Mouse (Mus musculus) kidney, postnatal 10 days (tissue): ENCODE results near the gene Ptprd.

Experiments used
- DNase-seq: peaks from one replicate; pipeline ENCODE4 v3.0.0; 2021; ENCODE audit warnings: mixed read lengths

Ptprd gene

GRCm38 (mm10) chr4:76583025-76583424, 1628.7 kb downstream of the Ptprd start:
- no peak for DNase-seq

GRCm38 (mm10) chr4:76566006-76566405, 1645.8 kb downstream of the Ptprd start:
- DNase-seq = no peak

GRCm38 (mm10) chr4:76541769-76542168, 1670.0 kb downstream of the Ptprd start:
- no peak for DNase-seq

- DNase-seq = no peak
Observed at GRCm38 (mm10) chr4:76532926-76533325, 1678.8 kb downstream of the Ptprd start.

GRCm38 (mm10) chr4:76525281-76525680, 1686.5 kb downstream of the Ptprd start:
- DNase-seq = no peak

- no peak for DNase-seq
Observed at GRCm38 (mm10) chr4:76503279-76503601, 1708.5 kb downstream of the Ptprd start.

- DNase-seq = no peak
Observed at GRCm38 (mm10) chr4:76502575-76503278, 1709.0 kb downstream of the Ptprd start.

GRCm38 (mm10) chr4:76485848-76486247, 1725.9 kb downstream of the Ptprd start:
- no peak for DNase-seq

GRCm38 (mm10) chr4:76468366-76469100, 1743.2 kb downstream of the Ptprd start:
- no peak for DNase-seq

- no peak for DNase-seq
Observed at GRCm38 (mm10) chr4:76464682-76465081, 1747.1 kb downstream of the Ptprd start.

GRCm38 (mm10) chr4:76461336-76461735, 1750.4 kb downstream of the Ptprd start:
- DNase-seq = no peak

GRCm38 (mm10) chr4:76460556-76460955, 1751.2 kb downstream of the Ptprd start:
- DNase-seq = no peak

- DNase-seq = no peak
Observed at GRCm38 (mm10) chr4:76459621-76460020, 1752.1 kb downstream of the Ptprd start.

GRCm38 (mm10) chr4:76452286-76452685, 1759.5 kb downstream of the Ptprd start:
- no peak for DNase-seq

- DNase-seq = peak; percentile 55
Observed at GRCm38 (mm10) chr4:76451019-76451552, 1760.7 kb downstream of the Ptprd start.

- DNase-seq = peak; percentile 76
Observed at GRCm38 (mm10) chr4:76450351-76451018, 1761.3 kb downstream of the Ptprd start.

GRCm38 (mm10) chr4:76449466-76450350, 1762.1 kb downstream of the Ptprd start:
- peak; percentile 84 for DNase-seq

- no peak for DNase-seq
Observed at GRCm38 (mm10) chr4:76448678-76449465, 1762.9 kb downstream of the Ptprd start.

GRCm38 (mm10) chr4:76447396-76447795, 1764.4 kb downstream of the Ptprd start:
- no peak for DNase-seq

GRCm38 (mm10) chr4:76444778-76445177, 1767.0 kb downstream of the Ptprd start:
- DNase-seq = no peak

GRCm38 (mm10) chr4:76443553-76443952, 1768.2 kb downstream of the Ptprd start:
- no peak for DNase-seq
